In genomic region chr11:68550358-68550757, GRCm38 (mm10) we compare ENCODE assay signal across 23 mouse cellular contexts. TPM values are rescaled to one million over a fixed set of nuclear protein-coding genes. Genes with fewer than 3 reads are reported as not detected.
DNase-seq lines count a peak whose midpoint lies in the region; ATAC-seq and TF ChIP-seq lines count a peak whose summit lies in the region.
"Had no signal": no experiment of that assay in that cellular context is flagged by ENCODE, and none has a peak within 500 bp of the region (broad histone marks: within the 10 kb centered on the region; RNA-seq: fewer than 3 reads in every experiment).

No protein-coding gene starts in this region.

- ATAC-seq in lung, postnatal 0 days, result peak; percentile 20
- no peak for ATAC-seq in midbrain, embryonic 15.5 days (replicated peaks)
- ATAC-seq: forebrain, embryonic 15.5 days; hindbrain, embryonic 16.5 days; Patski had no signal

- no peak for TF ChIP-seq EP300 in lung, postnatal 0 days (IDR thresholded peaks at IDR 0.05)

- no peak overlapping the region for H3K4me2 ChIP-seq in lung, postnatal 0 days (replicated peaks; ENCODE audit: low read depth, low read length)
- no peak overlapping the region for H3K4me2 ChIP-seq in midbrain, embryonic 15.5 days
- H3K4me2 ChIP-seq: embryonic facial prominence, embryonic 12.5 days; forebrain, embryonic 15.5 days; heart, embryonic 12.5 days; hindbrain, embryonic 12.5 days had no signal

- no peak overlapping the region for H3K4me3 ChIP-seq in lung, postnatal 0 days (ENCODE audit: low read depth, low read length)
- H3K4me3 ChIP-seq in midbrain, embryonic 15.5 days, result no peak overlapping the region
- H3K4me3 ChIP-seq: embryonic facial prominence, embryonic 12.5 days; forebrain, embryonic 15.5 days; heart, adult 2 months; heart, embryonic 12.5 days; hindbrain, embryonic 12.5 days had no signal

- TF ChIP-seq CTCF in lung, postnatal 0 days (IDR thresholded peaks at IDR 0.05), result no peak

- no peak overlapping the region for H3K9ac ChIP-seq in lung, postnatal 0 days (replicated peaks; ENCODE audit: low read depth)
- no peak overlapping the region for H3K9ac ChIP-seq in midbrain, embryonic 15.5 days
- H3K9ac ChIP-seq: embryonic facial prominence, embryonic 12.5 days; forebrain, embryonic 15.5 days; heart, embryonic 12.5 days; hindbrain, embryonic 12.5 days had no signal

- H3K27ac ChIP-seq in lung, postnatal 0 days (ENCODE audit: low read length), result no peak overlapping the region
- no peak overlapping the region for H3K27ac ChIP-seq in midbrain, embryonic 15.5 days
- H3K27ac ChIP-seq: embryonic facial prominence, embryonic 12.5 days; forebrain, embryonic 15.5 days; heart, adult 2 months; hindbrain, embryonic 12.5 days had no signal

- H3K27me3 ChIP-seq in lung, postnatal 0 days (replicated peaks; ENCODE audit: insufficient read depth, low read length), result no peaks in the 10 kb centered on the region
- H3K27me3 ChIP-seq in midbrain, embryonic 15.5 days (replicated peaks), result no peaks in the 10 kb centered on the region
- H3K27me3 ChIP-seq: embryonic facial prominence, embryonic 12.5 days; forebrain, embryonic 15.5 days; hindbrain, embryonic 12.5 days; Patski had no signal

- no peaks in the 10 kb centered on the region; the same call in 1 of the 2 replicates for H3K4me1 ChIP-seq in lung, postnatal 0 days (ENCODE audit: insufficient read depth, low read depth, low read length)
- no peaks in the 10 kb centered on the region for H3K4me1 ChIP-seq in midbrain, embryonic 15.5 days
- H3K4me1 ChIP-seq: forebrain, embryonic 15.5 days; hindbrain, embryonic 12.5 days had no signal

- DNase-seq in heart, adult 11 months, result peak; percentile 80
- DNase-seq in heart, postnatal 25 days (ENCODE audit: low spot score), result no peak
- peak; percentile 30 for DNase-seq in ES-CJ7 (ENCODE audit: low read depth, low spot score)
- DNase-seq in lung, postnatal 0 days (ENCODE audit: low spot score), result no peak
- DNase-seq in lung, postnatal 36 days, result peak; percentile 42
- DNase-seq in frontal cortex, adult 2 months (ENCODE audit: extremely low spot score in 1 of 2, low spot score in 1 of 2), result no peak
- DNase-seq: adrenal gland, adult 8-10 months; adrenal gland, postnatal 36 days; cerebellum, adult 2 months; cerebellum, postnatal 10 days; gastrocnemius, postnatal 10 days; heart, adult 2 months; heart, postnatal 4 days had no signal

- H3K9me3 ChIP-seq in lung, postnatal 0 days (ENCODE audit: low read length), result no peaks in the 10 kb centered on the region
- no peaks in the 10 kb centered on the region for H3K9me3 ChIP-seq in midbrain, embryonic 15.5 days
- H3K9me3 ChIP-seq: embryonic facial prominence, embryonic 12.5 days; forebrain, embryonic 15.5 days; heart, embryonic 12.5 days; hindbrain, embryonic 12.5 days had no signal

- intact Hi-C loops in heart, postnatal 25 days (cut with DNase I), result no loop called here

- no peaks in the 10 kb centered on the region for H3K36me3 ChIP-seq in lung, postnatal 0 days (ENCODE audit: insufficient read depth, low read length)
- H3K36me3 ChIP-seq in midbrain, embryonic 15.5 days (replicated peaks), result no peaks in the 10 kb centered on the region
- H3K36me3 ChIP-seq: embryonic facial prominence, embryonic 12.5 days; forebrain, embryonic 15.5 days; heart, embryonic 12.5 days; hindbrain, embryonic 12.5 days had no signal

- WGBS in lung, postnatal 0 days, result 49% methylated on average over 4 of the region's 4 CpGs
- WGBS in midbrain, embryonic 15.5 days, result 66% methylated on average over 4 of the region's 4 CpGs

RNA-seq across cellular contexts. Expression of gene Mfsd6l, which starts 5.6 kb away (rescaled TPM):
- under 1 TPM in 1 of 2 experiments, not detected in 1; 0.11 TPM for total RNA-seq in heart, postnatal 25 days (2021)
- 5.8 and 6.3 TPM in 2 replicates for polyA plus RNA-seq in lung, postnatal 0 days (2015; fragmentation: Nextera tagmentation; extraction: Ambion mirVana)
- not detected in 2 replicates for polyA plus RNA-seq in midbrain, embryonic 15.5 days (2015; fragmentation: Nextera tagmentation; extraction: Ambion mirVana)
- 0.08 TPM in 1 of 2 replicates, not detected in the other for polyA plus RNA-seq in frontal cortex, adult 2 months (2012; rRNA removed)
- total RNA-seq: adrenal gland, postnatal 36 days; heart, adult 2 months had no signal
- polyA plus RNA-seq: C2C12; forebrain, embryonic 11.5 days; forebrain, embryonic 15.5 days had no signal

RNA-seq across cellular contexts. Expression of gene Ccdc42, which starts 36.5 kb away (rescaled TPM):
- not detected for total RNA-seq in heart, postnatal 25 days (2021)
- polyA plus RNA-seq in lung, postnatal 0 days (2015; fragmentation: Nextera tagmentation; extraction: Ambion mirVana), result 0.81 and 0.91 TPM in 2 replicates
- polyA plus RNA-seq in midbrain, embryonic 15.5 days (2015; fragmentation: Nextera tagmentation; extraction: Ambion mirVana), result 0.17 and 0.27 TPM in 2 replicates
- 0.95 and 0.98 TPM in 2 replicates for polyA plus RNA-seq in frontal cortex, adult 2 months (2012; rRNA removed)
- total RNA-seq: adrenal gland, adult 8-10 months; adrenal gland, postnatal 36 days; gastrocnemius, postnatal 4 days; heart, adult 2 months had no signal
- polyA plus RNA-seq: C2C12; heart, adult 2 months; Patski had no signal

RNA-seq across cellular contexts. Expression of gene Pik3r6, which starts 47.5 kb away (rescaled TPM):
- 1 to 10 TPM; 4.9 to 5.6 TPM for total RNA-seq in heart, postnatal 25 days (2021)
- polyA plus RNA-seq in lung, postnatal 0 days (2015; fragmentation: Nextera tagmentation; extraction: Ambion mirVana), result 6.2 and 6.8 TPM in 2 replicates
- 2.1 and 2.6 TPM in 2 replicates for polyA plus RNA-seq in midbrain, embryonic 15.5 days (2015; fragmentation: Nextera tagmentation; extraction: Ambion mirVana)
- 2.8 and 2.9 TPM in 2 replicates for polyA plus RNA-seq in frontal cortex, adult 2 months (2012; rRNA removed)
- polyA plus RNA-seq: C2C12 had no signal

Comparison
In these comparisons a context has a peak if more than half of its experiments do, and no peak if none do; other contexts are left out.
1. DNase-seq: peak in heart, adult 11 months (single experiment), ES-CJ7 (single experiment) and lung, postnatal 36 days (single experiment); none in heart, postnatal 25 days (single experiment), lung, postnatal 0 days (single experiment) and frontal cortex, adult 2 months (0 of 2).